Mouse (Mus musculus): ENCODE data around the gene March9. TPM values are rescaled to one million over a fixed set of nuclear protein-coding genes. Genes with fewer than 3 reads are reported as not detected.

The March9 gene
- total RNA-seq, 1 experiment: 4.6 TPM

DNA sequence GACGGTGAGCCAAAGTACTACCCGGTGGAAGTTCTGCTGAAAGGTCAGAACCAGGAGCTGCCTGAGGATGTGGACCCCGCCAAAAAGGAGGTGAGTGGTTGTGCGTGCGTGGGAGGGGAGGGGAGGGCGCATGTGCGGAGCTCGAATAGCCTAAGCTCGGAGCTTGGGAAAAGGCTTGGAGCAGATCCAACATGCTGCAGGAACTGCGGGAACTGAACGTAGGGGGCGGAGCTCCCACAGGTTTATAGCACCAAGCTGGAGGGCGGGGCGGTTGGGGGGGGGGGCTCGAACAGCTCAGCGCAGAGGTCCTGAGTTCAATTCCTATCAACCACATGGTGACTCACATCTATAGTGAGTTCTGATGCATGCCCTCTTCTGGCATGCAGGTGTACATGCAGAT is 41.6 kb downstream of the March9 start:
- in situ Hi-C loops (cut with MboI; ENCODE audit: low sequenced_read_pairs in 2 of 2, unreplicated experiment in 2 of 2): no loop called here
- Histone ChIP-seq H3K27ac (ENCODE audit: insufficient read depth, low read depth, low read length, poor library complexity, severe bottlenecking) (no peak overlapping the region), H3K4me3 (ENCODE audit: insufficient read depth in 1 of 2, low read depth in 1 of 2, low read length in 2 of 2, poor library complexity in 1 of 2, severe bottlenecking in 1 of 2) (no peak overlapping the region), H3K4me1 (ENCODE audit: control insufficient read depth in 2 of 2, insufficient read depth in 2 of 2, low read length in 2 of 2, poor library complexity in 1 of 2) (peaks cover 0 to 4% of the 10 kb centered on the region in 2 experiments; a peak in 1 of 4 replicates), H3K9ac (ENCODE audit: insufficient read depth, low read depth, low read length, poor library complexity, severe bottlenecking) (no peak overlapping the region), H3K36me3 (ENCODE audit: control insufficient read depth, insufficient read depth, low read length, poor library complexity, severe bottlenecking) (peaks cover 12% of the 10 kb centered on the region), H3K9me3 (ENCODE audit: control insufficient read depth, insufficient read depth, low read depth, low read length) (no peaks in the 10 kb centered on the region)
- DNase-seq (ENCODE audit: low read depth, low spot score): no peak
- no peak for TF ChIP-seq ZNF384 (IDR thresholded peaks at IDR 0.05; ENCODE audit: low read depth, low read length)
- no peak for TF ChIP-seq MAFK (IDR thresholded peaks at IDR 0.05; ENCODE audit: insufficient read depth, low read depth, low read length)
- no peak for TF ChIP-seq HCFC1 (IDR thresholded peaks at IDR 0.05; ENCODE audit: borderline replicate concordance, insufficient read depth, low read length)
- no peak for TF ChIP-seq CHD2 (IDR thresholded peaks at IDR 0.05; ENCODE audit: low read depth, low read length)
- no peak for TF ChIP-seq ZC3H11A (IDR thresholded peaks at IDR 0.05; ENCODE audit: borderline replicate concordance, low read depth, low read length)

DNA sequence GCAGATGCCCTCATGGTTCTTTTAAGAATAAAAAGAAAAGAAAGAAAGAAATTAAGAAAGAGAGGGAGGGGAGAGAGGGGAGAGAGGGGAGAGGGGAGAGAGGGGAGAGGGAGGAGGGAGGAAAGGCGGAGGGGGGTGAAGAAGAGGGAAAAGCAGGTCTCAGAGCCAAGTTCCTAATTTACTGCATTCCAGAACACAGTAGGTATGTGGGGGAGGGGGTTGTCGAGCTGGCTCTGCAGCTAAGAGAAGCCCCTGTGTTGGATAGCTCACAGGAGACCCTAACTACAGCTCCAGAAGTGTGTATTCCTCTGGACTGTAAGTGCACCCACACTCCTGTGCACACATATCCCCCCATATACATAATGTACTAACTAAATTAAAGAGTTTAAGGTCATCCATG is 42.9 kb downstream of the March9 start:
- H3K9me3 ChIP-seq (ENCODE audit: control insufficient read depth, insufficient read depth, low read depth, low read length): no peaks in the 10 kb centered on the region
- H3K4me3 ChIP-seq (ENCODE audit: insufficient read depth in 1 of 2, low read depth in 1 of 2, low read length in 2 of 2, poor library complexity in 1 of 2, severe bottlenecking in 1 of 2): no peak overlapping the region
- H3K36me3 ChIP-seq (ENCODE audit: control insufficient read depth, insufficient read depth, low read length, poor library complexity, severe bottlenecking): peaks cover 3% of the 10 kb centered on the region; the same call in 1 of the 2 replicates
- DNase-seq (ENCODE audit: low read depth, low spot score): no peak
- H3K9ac ChIP-seq (ENCODE audit: insufficient read depth, low read depth, low read length, poor library complexity, severe bottlenecking): no peak overlapping the region
- H3K4me1 ChIP-seq (ENCODE audit: control insufficient read depth in 2 of 2, insufficient read depth in 2 of 2, low read length in 2 of 2, poor library complexity in 1 of 2): peaks cover 0 to 4% of the 10 kb centered on the region in 2 experiments; a peak in 1 of 4 replicates
- TF ChIP-seq ZNF384 (IDR thresholded peaks at IDR 0.05; ENCODE audit: low read depth, low read length): no peak
- TF ChIP-seq MAFK (IDR thresholded peaks at IDR 0.05; ENCODE audit: insufficient read depth, low read depth, low read length): no peak
- no peak for TF ChIP-seq HCFC1 (IDR thresholded peaks at IDR 0.05; ENCODE audit: borderline replicate concordance, insufficient read depth, low read length)
- TF ChIP-seq ZC3H11A (IDR thresholded peaks at IDR 0.05; ENCODE audit: borderline replicate concordance, low read depth, low read length): no peak
- no peak for TF ChIP-seq CHD2 (IDR thresholded peaks at IDR 0.05; ENCODE audit: low read depth, low read length)
- H3K27ac ChIP-seq (ENCODE audit: insufficient read depth, low read depth, low read length, poor library complexity, severe bottlenecking): no peak overlapping the region
- in situ Hi-C loops (cut with MboI; ENCODE audit: low sequenced_read_pairs in 2 of 2, unreplicated experiment in 2 of 2): no loop called here

DNA sequence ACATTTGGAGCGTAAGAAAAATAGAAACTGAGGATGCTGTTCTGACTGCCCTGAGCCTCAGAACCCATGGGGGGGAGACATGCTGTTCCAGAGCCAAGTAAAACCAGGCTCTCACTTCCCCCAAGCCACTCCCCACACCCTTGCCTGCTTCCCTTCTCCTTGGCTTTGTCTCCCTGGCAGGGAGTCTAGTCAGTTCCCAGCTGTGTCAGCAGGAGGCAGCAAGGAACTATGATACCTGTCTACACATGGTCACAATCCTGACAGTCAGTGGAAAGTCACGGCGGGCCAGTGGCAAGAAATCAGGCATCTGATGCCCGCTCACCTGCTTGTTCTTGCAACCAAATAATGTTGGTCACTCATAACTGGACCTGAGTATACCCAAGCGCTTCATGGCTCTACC is 43.5 kb downstream of the March9 start:
- H3K4me1 ChIP-seq (ENCODE audit: control insufficient read depth in 2 of 2, insufficient read depth in 2 of 2, low read length in 2 of 2, poor library complexity in 1 of 2): peaks cover 0 to 3% of the 10 kb centered on the region in 2 experiments; a peak in 1 of 4 replicates
- TF ChIP-seq MAFK (IDR thresholded peaks at IDR 0.05; ENCODE audit: insufficient read depth, low read depth, low read length) (no peak), CHD2 (IDR thresholded peaks at IDR 0.05; ENCODE audit: low read depth, low read length) (no peak), HCFC1 (IDR thresholded peaks at IDR 0.05; ENCODE audit: borderline replicate concordance, insufficient read depth, low read length) (no peak), ZNF384 (IDR thresholded peaks at IDR 0.05; ENCODE audit: low read depth, low read length) (no peak)
- H3K27ac ChIP-seq (ENCODE audit: insufficient read depth, low read depth, low read length, poor library complexity, severe bottlenecking): no peak overlapping the region
- no peaks in the 10 kb centered on the region for H3K9me3 ChIP-seq (ENCODE audit: control insufficient read depth, insufficient read depth, low read depth, low read length)
- H3K9ac ChIP-seq (ENCODE audit: insufficient read depth, low read depth, low read length, poor library complexity, severe bottlenecking): no peak overlapping the region
- no peaks in the 10 kb centered on the region for H3K36me3 ChIP-seq (ENCODE audit: control insufficient read depth, insufficient read depth, low read length, poor library complexity, severe bottlenecking)
- no peak overlapping the region for H3K4me3 ChIP-seq (ENCODE audit: insufficient read depth in 1 of 2, low read depth in 1 of 2, low read length in 2 of 2, poor library complexity in 1 of 2, severe bottlenecking in 1 of 2)
- in situ Hi-C loops (cut with MboI; ENCODE audit: low sequenced_read_pairs in 2 of 2, unreplicated experiment in 2 of 2): no loop called here
- no peak for DNase-seq (ENCODE audit: low read depth, low spot score)

Other genes with a start within 250 kb of the March9 start
- 12.1 and 12.2 TPM in 2 replicates for gene Atp23, start 158.8 kb downstream of the March9 start, total RNA-seq (2012; rRNA removed)
- gene Ctdsp2, start 81.5 kb downstream of the March9 start, total RNA-seq (2012; rRNA removed): 28.5 and 38.1 TPM in 2 replicates
- 0.18 and 0.32 TPM in 2 replicates for gene Avil, start 59.5 kb downstream of the March9 start, total RNA-seq (2012; rRNA removed)
- gene Tsfm, start 29.3 kb downstream of the March9 start, total RNA-seq (2012; rRNA removed): 52.8 and 60.9 TPM in 2 replicates
- 20.4 and 21.4 TPM in 2 replicates for gene Mettl1, start 18.8 kb downstream of the March9 start, total RNA-seq (2012; rRNA removed)
- gene Eef1akmt3, start 18.7 kb downstream of the March9 start, total RNA-seq (2012; rRNA removed): 0.11 and 0.49 TPM in 2 replicates
- gene Cyp27b1, start 11.9 kb downstream of the March9 start, total RNA-seq (2012; rRNA removed): 0.40 and 0.74 TPM in 2 replicates
- gene Cdk4, start 3.4 kb upstream of the March9 start, total RNA-seq (2012; rRNA removed): 502 and 522 TPM in 2 replicates
- gene Tspan31, start 10.1 kb upstream of the March9 start, total RNA-seq (2012; rRNA removed): 121 and 154 TPM in 2 replicates
- gene Agap2, start 15.1 kb upstream of the March9 start, total RNA-seq (2012; rRNA removed): 1.4 and 2.0 TPM in 2 replicates
- 29.4 and 48.6 TPM in 2 replicates for gene Os9, start 60.9 kb upstream of the March9 start, total RNA-seq (2012; rRNA removed)
- 4.5 and 8.6 TPM in 2 replicates for gene B4galnt1, start 105.0 kb upstream of the March9 start, total RNA-seq (2012; rRNA removed)
- 7.4 and 12.2 TPM in 2 replicates for gene Slc26a10, start 120.5 kb upstream of the March9 start, total RNA-seq (2012; rRNA removed)
- 39.2 and 87.7 TPM in 2 replicates for gene Arhgef25, start 129.9 kb upstream of the March9 start, total RNA-seq (2012; rRNA removed)
- gene Dtx3, start 135.5 kb upstream of the March9 start, total RNA-seq (2012; rRNA removed): 29.5 and 75.5 TPM in 2 replicates
- gene Pip4k2c, start 151.4 kb upstream of the March9 start, total RNA-seq (2012; rRNA removed): 41.7 and 47.4 TPM in 2 replicates
- gene Kif5a, start 203.2 kb upstream of the March9 start, total RNA-seq (2012; rRNA removed): 6.2 and 11.2 TPM in 2 replicates
- 139 and 157 TPM in 2 replicates for gene Dctn2, start 206.2 kb upstream of the March9 start, total RNA-seq (2012; rRNA removed)
- gene Mbd6, start 228.8 kb upstream of the March9 start, total RNA-seq (2012; rRNA removed): 15.8 and 18.0 TPM in 2 replicates

All from ES-E14 (cell line).